Mouse (Mus musculus) gastrocnemius, adult 8-10 months (tissue): Measurements from ENCODE around the gene A730046J19Rik. TPM values are rescaled to one million over a fixed set of nuclear protein-coding genes. Genes with fewer than 3 reads are reported as not detected.

Experiments
- DNase-seq, 2 experiments: peaks; one replicate each; pipeline ENCODE4 v3.0.0; 2022; ENCODE audit warnings: low spot score in 2 of 2
- total RNA-seq, 4 experiments: library from RNA; stranded (reverse); gene quantifications; 2 replicates each; pipeline ENCODE4 v1.2.4; 2022

The A730046J19Rik gene
- under 1 TPM in 1 of 4 experiments, not detected in 3; 0.05 TPM for total RNA-seq

GRCm38 (mm10) chrX:144153523-144153922, at the start of gene A730046J19Rik:
A730046J19Rik (plus strand) TSS chrX:144153695.
- DNase-seq, result no peak

DNA sequence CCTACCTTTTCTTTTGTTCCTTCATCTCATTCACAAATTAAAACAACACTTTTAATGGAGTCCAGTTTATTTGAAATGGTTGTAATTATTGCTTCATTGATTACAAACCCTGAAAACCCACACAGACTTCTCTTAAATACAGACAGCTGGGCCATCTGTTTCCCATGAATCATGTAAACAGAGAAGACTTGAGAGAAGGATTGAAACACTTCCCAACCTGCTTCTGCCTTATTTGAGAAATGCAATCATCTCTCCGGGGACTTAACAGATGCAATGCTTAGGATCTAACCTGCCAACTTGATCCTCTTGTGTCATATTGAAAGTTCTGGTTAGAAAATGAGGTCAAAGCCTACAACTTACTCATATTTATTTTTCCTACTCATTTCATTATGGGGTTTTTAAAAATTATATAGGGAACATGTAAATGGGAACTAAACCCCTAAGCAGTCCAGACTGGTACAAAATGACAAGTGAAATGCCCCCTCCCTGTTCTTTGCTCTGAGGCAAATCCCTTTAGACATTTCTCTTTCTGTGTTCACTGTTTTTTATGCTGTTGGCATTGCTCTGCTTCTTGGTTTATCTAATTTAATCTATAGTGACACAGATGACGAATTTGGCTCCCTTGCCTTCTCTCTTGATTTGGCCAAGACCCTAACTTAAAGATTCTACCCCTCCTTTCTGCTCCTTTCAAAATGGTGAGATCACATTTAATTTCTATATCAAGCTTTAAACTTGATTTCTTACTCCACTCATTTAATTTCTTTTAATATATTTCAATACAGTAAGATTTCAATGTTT, 48.7 kb upstream of the A730046J19Rik start:
- no peak for DNase-seq

GRCm38 (mm10) chrX:144136281-144136680, 17.2 kb upstream of the A730046J19Rik start:
- no peak for DNase-seq

GRCm38 (mm10) chrX:144149987-144150386, 3.5 kb upstream of the A730046J19Rik start:
- DNase-seq, result no peak

GRCm38 (mm10) chrX:144154111-144154510, 616 bp downstream of the A730046J19Rik start:
- no peak for DNase-seq

DNA sequence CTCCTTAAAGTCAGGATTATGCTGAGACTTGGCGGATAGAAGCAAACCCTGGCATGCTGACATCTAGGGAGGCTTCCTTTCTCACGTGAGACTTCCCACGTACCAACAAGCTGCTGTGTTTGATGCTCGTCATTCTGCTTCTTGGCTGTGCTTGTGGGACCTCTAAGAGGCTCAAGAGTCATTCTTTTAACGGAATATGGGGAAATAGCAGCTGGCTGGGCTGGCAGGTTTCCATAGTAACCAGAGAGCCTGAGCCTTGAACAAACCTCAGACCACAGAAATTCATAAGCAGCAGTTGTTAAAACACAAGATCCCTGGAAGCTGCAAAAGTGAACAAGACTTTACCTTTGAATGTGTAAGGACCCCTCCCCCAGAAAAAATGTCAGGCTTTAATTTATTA, 9.4 kb downstream of the A730046J19Rik start:
- DNase-seq, result no peak

Other genes with a start within 250 kb of the A730046J19Rik start
- not detected for gene Dcx, start 220.4 kb upstream of the A730046J19Rik start, total RNA-seq
- 1 to 10 TPM; 4.4 to 6.9 (median 5.2) TPM for gene Alg13, start 164.1 kb downstream of the A730046J19Rik start, total RNA-seq